Mouse (Mus musculus) brain, embryonic 14.5 days (tissue): ENCODE measurements at regions not wholly inside any gene's neighbourhood (a gene's known extent, or its start where the extent isn't known, plus 50 kb on each side); places are given as distances from the start of the nearest gene placed in this dataset.

Experiments used
- CTCF ChIP-seq: fragments of 200-500 bp; IDR thresholded peaks from 2 replicates; pipeline ENCODE4 v1.5.1; 2012; ENCODE audit warnings: inconsistent platforms, mild to moderate bottlenecking, moderate library complexity, borderline replicate concordance; ENCODE audit not compliant: insufficient read depth, insufficient read length; ENCODE audit errors: extremely low read depth
- POLR2A ChIP-seq: fragments of 200-500 bp; IDR thresholded peaks from 2 replicates; pipeline ENCODE4 v1.6.1; 2012; ENCODE audit warnings: mild to moderate bottlenecking, inconsistent platforms, borderline replicate concordance; ENCODE audit not compliant: poor library complexity, insufficient read depth, insufficient read length, severe bottlenecking; ENCODE audit errors: extremely low read depth

- TF ChIP-seq CTCF (no peak), POLR2A (no peak)
These were observed 240.4 kb downstream of the Stim2 start for GRCm38 (mm10) chr5:54238646-54239167.
